Mouse (Mus musculus): ENCODE data around the gene Arhgap40.
A peak's percentile ranks its signal among the peaks of the same experiment; 100 is the strongest.

Arhgap40 gene

GRCm38 (mm10) chr2:158512528-158512927 is at the start of gene Arhgap40:
TSS of gene Arhgap40 (plus strand) at chr2:158512796.
- DNase-seq (ENCODE audit: low spot score), result no peak

- DNase-seq (ENCODE audit: low spot score), result no peak
Observed at GRCm38 (mm10) chr2:158474159-158474558, 38.4 kb upstream of the Arhgap40 start.

- no peak for DNase-seq (ENCODE audit: low spot score)
Observed at GRCm38 (mm10) chr2:158477640-158478039, 35.0 kb upstream of the Arhgap40 start.

GRCm38 (mm10) chr2:158498457-158498856 is 14.1 kb upstream of the Arhgap40 start:
- DNase-seq (ENCODE audit: low spot score), result no peak

- no peak for DNase-seq (ENCODE audit: low spot score)
Observed at GRCm38 (mm10) chr2:158501836-158502812, 10.5 kb upstream of the Arhgap40 start, which contains the start of gene Adig. TSS of gene Adig (plus strand) at chr2:158502612.

- DNase-seq (ENCODE audit: low spot score), result no peak
Observed at GRCm38 (mm10) chr2:158503226-158503625, 9.4 kb upstream of the Arhgap40 start.

GRCm38 (mm10) chr2:158503671-158504070 is 8.9 kb upstream of the Arhgap40 start:
- no peak for DNase-seq (ENCODE audit: low spot score)

GRCm38 (mm10) chr2:158506475-158506874 is 6.1 kb upstream of the Arhgap40 start:
- no peak for DNase-seq (ENCODE audit: low spot score)

GRCm38 (mm10) chr2:158507046-158507445 is 5.5 kb upstream of the Arhgap40 start:
- DNase-seq (ENCODE audit: low spot score), result no peak

- DNase-seq (ENCODE audit: low spot score), result no peak
Observed at GRCm38 (mm10) chr2:158510665-158511064, 1.9 kb upstream of the Arhgap40 start.

- no peak for DNase-seq (ENCODE audit: low spot score)
Observed at GRCm38 (mm10) chr2:158513821-158514336, 1.3 kb downstream of the Arhgap40 start.

GRCm38 (mm10) chr2:158518583-158518982 is 6.0 kb downstream of the Arhgap40 start:
- no peak for DNase-seq (ENCODE audit: low spot score)

- DNase-seq (ENCODE audit: low spot score), result no peak
Observed at GRCm38 (mm10) chr2:158519071-158519470, 6.5 kb downstream of the Arhgap40 start.

GRCm38 (mm10) chr2:158519800-158520199 is 7.2 kb downstream of the Arhgap40 start:
- no peak for DNase-seq (ENCODE audit: low spot score)

GRCm38 (mm10) chr2:158523060-158523459 is 10.5 kb downstream of the Arhgap40 start:
- no peak for DNase-seq (ENCODE audit: low spot score)

- no peak for DNase-seq (ENCODE audit: low spot score)
Observed at GRCm38 (mm10) chr2:158524129-158524860, 11.7 kb downstream of the Arhgap40 start.

GRCm38 (mm10) chr2:158534090-158534489 is 21.5 kb downstream of the Arhgap40 start:
- DNase-seq (ENCODE audit: low spot score), result no peak

- DNase-seq (ENCODE audit: low spot score), result no peak
Observed at GRCm38 (mm10) chr2:158534559-158534958, 22.0 kb downstream of the Arhgap40 start.

- no peak for DNase-seq (ENCODE audit: low spot score)
Observed at GRCm38 (mm10) chr2:158539433-158540305, 27.1 kb downstream of the Arhgap40 start.

GRCm38 (mm10) chr2:158541286-158541685 is 28.7 kb downstream of the Arhgap40 start:
- DNase-seq (ENCODE audit: low spot score), result no peak

- no peak for DNase-seq (ENCODE audit: low spot score)
Observed at GRCm38 (mm10) chr2:158545266-158545665, 32.7 kb downstream of the Arhgap40 start.

- DNase-seq (ENCODE audit: low spot score), result peak; percentile 66
Observed at GRCm38 (mm10) chr2:158546751-158547150, 34.2 kb downstream of the Arhgap40 start.

Data from left cerebral cortex, adult 11 months (tissue).